Mouse (Mus musculus) WW6 (cell line): ENCODE results near the gene Rchy1.

Experiments
- DNase-seq: peaks from one replicate; pipeline ENCODE4 v3.0.0-alpha.2; 2013; ENCODE audit warnings: low read depth, low spot score

The Rchy1 gene

DNA sequence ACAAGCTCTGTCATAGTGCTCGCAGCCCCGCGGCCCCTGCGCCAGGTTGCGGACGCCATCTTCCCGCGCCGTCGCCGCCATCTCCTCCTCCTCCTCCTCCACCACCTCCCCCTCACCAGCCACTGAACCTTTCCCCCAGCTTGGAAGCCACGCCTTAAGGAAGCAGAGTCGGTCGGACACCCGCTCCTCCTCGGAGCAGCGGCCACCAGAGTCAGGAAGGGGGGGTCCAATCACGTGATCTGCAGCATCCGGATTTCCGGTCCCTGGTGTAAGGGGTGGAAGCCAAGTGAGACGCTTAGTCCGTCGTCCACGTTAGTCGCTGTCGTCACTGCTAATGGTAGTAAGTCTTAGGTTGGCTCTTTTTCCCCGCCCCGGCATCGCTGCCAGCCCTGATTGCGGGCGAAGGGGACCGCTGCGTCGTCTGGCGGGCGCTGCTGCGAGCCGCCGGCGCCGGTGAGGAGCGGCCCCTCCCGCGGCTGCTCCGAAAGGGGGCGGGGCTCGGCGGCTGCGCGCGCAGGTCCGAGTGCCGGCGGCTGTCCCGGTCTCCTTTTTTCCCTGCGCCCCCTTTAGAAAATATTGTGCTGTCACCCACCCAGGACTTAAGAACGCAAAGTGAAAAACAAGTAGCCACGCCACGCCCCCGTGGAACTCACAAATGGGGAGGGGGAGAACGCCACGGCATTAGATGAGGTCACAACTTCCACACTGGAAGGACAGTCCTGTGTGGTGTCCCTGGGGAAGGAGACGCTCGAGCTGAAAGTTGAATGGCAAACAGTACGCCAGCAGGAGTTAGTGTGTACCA lies at the start of gene Rchy1:
Gene Rchy1, minus strand, starts transcription at position 430 of the 802 bp plus-strand sequence.
- peak; percentile 83 for DNase-seq

DNA sequence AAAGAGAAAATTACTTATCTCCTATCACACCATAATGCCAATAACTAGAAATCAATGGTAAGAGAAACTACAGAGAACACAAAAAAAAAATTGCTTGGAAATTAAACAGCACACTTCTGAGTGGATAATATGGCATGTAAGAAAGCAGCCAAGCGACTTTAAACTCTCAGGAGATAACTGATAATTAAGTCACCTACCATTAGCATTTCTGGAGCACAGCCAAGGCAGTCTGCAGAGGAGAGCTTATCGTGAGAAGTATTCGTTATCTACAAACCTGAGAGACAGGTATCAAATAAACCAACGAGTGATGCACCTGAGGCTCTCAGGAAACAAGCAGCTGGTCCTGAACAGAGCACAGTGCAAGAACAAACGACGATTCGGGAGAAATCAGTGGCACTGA lies 48.9 kb upstream of the Rchy1 start:
- no peak for DNase-seq

DNA sequence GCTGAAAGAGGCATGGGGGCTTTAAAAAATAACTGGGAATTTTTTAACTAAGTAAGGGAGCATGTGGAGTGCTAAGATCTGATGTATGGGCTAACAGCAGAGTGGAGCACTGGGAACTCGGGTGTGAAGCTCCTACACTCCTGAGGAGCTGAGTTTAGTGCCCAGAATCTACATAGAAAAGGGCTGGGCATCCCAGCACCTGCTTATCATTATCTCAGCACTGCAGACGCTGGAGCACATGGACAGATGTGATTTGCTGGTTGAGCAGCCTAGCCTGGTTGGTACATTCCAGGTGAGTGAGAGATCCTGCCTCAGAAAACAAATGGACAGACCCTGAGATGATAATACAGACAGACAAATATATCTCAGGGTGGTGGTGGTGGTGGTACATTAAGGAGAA lies 47.0 kb upstream of the Rchy1 start:
- DNase-seq: no peak

DNA sequence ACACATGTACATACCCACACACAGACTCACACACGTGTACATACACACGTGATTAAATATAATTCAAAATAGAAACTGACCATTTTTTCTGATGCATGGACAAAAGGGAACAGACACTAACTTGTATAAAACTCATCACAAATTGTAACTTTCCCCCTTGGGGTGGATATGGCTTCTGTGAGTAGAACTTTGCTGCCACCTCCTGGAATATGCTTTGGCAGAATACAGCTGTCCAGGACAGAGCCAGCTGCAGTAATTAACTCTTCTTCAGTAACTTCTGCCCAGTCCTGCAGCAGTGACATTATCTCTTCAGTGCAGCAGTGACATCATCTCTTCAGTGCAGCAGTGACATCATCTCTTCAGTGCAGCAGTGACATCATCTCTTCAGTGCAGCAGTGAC lies 40.1 kb upstream of the Rchy1 start:
- no peak for DNase-seq

DNA sequence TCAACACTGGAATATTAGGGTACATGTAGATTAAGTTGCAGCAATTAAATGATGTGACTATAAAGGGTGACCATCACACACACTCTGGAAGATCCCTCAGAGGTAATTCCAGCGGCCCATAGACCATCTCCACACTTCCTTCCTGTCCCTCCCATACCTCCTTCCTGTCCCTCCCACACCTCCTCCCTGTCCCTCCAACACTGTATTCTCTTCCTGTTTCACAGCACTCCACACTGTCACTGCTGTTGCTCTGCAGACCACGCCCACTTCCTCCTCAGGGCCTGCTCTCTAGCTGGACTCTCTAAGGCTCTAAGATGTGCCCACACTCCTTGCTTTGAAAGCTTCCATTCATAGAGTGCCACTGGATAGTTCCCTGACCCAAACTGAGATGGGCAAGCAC lies 37.9 kb upstream of the Rchy1 start:
- DNase-seq: no peak

DNA sequence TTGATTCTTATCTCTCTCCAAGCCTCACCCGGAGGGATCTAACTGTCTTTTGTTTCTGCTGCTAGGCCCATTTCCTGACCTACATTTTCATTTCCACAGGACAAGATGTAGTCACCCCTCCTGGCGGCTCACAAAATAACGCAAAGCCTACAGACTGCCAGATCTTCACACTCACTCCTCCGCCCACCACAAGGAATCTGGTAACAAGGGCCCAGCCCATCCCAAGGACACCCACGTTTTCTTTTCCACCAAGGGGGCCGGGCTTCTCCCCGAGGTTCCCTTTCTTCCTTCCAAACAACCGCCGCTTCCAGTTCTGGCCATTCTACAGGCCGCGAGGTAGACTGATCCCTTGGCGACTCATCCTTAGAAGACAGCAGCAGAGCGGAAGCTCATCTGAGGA lies 31.7 kb upstream of the Rchy1 start:
- peak; percentile 54 for DNase-seq

DNA sequence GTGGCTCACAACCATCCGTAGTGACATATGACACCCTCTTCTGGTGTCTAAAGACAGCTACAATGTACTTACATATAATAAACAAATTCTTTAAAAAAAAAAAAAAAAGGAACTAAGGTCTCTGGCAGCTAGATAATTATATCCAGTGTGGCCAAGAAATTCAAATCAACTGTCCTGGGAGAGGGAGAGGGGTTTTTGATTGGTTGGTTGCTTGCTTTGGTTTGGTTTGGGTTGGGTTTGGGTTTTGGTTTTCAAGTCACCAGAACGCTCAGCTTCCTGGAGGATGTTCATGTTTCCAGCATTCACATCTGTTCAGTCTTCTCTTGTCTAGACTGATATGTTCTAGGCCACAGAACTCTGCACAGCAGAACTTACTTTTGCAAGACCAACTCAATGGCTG lies 30.2 kb upstream of the Rchy1 start:
- no peak for DNase-seq

DNA sequence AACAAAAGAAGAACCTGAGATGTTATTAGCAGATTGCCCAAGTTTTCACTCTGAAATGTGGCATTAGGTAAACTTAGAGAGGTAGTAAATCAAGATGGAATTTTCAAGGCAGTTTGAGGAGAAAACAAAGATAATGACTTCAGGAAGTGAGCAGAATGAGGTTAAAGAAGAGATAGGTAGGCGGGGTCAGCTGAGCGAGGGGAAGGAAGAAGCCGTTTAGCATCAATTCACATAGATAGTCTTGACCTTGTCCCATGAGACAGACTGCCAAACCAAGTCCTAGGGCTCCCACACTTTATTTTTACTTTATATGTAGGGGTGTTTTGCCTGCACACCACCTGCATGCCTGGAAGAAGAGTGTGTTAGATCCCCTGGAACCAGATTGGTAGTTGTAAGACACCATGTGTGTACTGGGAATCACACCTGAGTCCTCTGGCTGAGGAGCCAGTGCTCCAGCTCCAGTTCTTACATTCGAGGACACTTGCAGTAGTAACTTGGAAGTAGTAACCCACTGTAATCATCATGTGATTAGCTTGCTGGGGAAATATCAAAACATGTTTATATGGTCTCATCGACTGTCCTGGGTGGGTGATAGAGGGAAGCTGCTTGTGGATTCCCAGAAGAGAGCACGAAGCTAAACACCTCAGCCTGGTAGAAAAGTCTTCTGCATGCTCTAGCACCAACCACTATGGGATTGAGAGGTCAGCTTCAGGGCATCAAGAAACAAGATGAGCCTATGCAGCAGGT lies 28.5 kb upstream of the Rchy1 start:
- no peak for DNase-seq

DNA sequence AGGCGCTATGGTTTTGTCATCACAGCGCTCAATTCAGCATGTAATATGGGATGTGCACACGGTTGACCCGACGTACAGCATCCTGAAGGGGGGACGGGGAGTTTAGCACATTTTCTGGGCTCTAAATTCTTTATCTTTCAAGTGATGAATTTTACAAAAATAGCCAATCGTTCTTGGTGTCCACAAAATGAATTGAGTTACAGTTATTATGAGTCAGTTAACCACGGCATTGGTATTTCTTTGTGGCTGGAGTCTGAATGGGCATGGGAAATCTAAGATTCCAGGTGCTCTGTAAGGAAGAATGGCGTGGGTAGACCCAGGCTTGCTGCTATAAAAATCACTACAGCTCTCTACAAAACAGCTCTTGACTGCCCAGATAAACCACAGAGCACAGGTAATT lies 26.4 kb upstream of the Rchy1 start:
- DNase-seq: no peak

DNA sequence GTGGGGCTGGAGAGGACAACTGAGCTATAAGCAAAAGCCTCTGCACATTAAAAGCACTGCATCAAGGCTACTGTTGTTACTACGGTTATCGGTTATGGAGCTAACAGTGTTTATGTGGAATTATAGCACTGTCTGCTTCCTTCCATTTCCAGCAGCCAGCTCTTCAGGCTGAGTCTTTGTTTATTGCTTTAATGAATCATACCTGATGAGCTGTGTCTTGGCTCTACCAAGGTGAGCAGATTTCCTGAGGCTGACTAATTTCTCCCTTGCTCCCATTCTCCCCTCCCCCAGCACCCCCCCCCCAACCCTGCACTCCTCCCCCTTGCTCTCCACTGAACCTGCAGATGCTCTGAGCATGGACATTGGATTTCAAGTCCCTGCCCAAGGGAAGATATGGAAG lies 24.9 kb upstream of the Rchy1 start:
- no peak for DNase-seq

DNA sequence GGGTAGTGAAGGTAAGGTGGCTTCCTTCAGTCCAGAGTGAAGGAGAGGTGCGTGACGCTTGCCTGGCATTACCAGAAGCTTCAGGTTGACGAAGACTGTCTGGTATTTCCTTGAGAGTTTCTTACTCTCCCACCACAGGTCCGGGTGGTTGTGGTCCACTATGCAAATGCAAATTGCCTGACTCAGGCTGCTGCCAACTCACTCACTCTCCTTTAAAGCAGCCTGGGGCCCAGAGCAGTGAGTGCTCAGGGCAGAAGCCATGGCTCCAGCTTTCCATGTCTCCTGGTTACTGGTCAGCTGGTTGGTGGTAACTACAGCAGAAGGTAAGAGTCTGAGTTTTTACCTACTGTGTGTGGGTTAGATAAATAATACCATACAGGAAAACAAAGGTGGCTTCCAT lies 24.4 kb upstream of the Rchy1 start, which contains the start of gene Odaph:
Gene Odaph, plus strand, starts transcription at position 240 of the 400 bp plus-strand sequence.
- no peak for DNase-seq

DNA sequence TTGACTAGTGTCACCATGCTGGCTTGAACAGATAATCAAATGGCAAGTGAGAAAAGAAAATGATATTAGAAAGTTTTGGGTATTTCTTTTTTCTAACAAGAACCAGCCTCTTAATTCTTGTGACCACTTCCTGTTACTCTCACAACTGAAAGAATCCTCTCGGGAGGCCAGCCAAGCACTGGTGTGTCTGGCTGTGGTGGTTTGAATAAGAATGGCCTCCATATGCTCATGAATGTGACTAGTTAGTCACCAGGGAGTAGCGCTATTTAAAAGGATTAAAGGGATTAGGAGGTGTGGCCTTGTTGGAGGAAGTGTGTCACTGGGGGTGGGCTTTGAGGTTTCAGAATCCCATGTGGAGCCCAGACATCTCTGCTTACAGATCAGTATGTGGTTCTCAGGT lies 22.9 kb upstream of the Rchy1 start:
- no peak for DNase-seq

DNA sequence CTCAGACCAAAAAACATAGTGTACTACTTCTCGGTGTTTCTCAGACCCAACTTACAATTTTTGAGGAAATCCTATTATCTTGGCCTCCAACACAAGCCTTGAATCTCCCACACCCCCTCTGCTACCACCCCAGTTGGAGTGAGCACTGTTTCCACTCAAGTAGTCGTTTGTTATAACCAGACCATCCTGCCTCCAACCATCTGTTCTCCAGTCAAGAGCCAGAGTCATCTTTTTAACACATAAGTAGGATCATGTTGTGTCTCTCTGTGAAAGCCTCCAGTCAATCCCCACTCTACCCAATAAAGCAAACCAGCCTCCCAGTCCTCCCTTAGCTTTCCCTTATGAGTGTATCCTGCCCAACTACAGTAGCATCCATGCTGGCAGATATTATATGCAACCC lies 20.6 kb upstream of the Rchy1 start:
- no peak for DNase-seq

DNA sequence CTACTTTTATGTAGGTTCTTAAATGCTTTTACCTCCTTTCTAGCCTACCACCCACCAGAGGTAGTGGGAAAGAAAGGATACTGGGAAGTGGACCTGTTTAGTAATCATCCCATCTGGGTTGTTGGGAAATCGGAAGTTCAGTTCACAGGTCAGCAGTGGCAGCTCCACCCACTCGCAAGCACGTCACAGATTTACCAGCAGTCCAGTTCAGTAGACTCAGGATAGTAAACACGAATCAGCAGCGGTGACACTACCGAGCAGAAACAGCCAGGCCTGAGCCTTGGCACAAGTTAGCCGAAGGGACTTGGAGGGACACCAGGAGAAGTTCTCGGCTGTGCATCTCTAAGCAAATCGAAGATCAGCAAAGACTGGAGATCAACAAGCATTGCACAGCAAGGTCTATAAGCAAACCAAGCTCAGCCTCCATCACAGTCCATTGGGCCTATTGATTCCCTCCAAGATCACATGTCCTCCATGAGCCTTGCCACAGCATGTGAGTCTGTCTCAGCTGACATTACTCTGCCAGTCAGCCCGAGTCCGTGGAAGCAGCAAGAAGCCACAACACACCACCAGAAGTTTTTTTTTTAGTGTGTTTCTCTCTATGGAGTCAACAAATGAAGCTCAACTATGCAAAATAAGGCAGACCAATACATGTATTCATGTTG lies 18.4 kb upstream of the Rchy1 start:
- no peak for DNase-seq

DNA sequence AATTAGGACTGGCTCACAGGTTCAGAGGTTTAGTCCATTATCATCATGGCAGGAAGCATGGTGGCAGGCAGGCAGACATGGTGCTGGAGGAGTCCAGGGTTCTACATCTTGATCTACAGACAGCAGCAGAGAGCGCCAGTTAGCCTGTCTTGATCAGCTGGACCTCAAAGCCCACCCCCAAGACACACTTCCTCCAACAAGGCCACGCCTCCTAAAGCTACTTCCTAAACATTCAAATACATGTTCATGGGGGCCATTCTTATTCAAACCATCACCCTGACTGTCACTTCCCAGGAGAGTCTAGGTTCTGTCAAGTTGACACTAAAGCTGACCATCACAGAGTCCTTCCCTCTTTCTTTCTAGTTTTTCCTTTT lies 14.5 kb upstream of the Rchy1 start:
- DNase-seq: no peak

DNA sequence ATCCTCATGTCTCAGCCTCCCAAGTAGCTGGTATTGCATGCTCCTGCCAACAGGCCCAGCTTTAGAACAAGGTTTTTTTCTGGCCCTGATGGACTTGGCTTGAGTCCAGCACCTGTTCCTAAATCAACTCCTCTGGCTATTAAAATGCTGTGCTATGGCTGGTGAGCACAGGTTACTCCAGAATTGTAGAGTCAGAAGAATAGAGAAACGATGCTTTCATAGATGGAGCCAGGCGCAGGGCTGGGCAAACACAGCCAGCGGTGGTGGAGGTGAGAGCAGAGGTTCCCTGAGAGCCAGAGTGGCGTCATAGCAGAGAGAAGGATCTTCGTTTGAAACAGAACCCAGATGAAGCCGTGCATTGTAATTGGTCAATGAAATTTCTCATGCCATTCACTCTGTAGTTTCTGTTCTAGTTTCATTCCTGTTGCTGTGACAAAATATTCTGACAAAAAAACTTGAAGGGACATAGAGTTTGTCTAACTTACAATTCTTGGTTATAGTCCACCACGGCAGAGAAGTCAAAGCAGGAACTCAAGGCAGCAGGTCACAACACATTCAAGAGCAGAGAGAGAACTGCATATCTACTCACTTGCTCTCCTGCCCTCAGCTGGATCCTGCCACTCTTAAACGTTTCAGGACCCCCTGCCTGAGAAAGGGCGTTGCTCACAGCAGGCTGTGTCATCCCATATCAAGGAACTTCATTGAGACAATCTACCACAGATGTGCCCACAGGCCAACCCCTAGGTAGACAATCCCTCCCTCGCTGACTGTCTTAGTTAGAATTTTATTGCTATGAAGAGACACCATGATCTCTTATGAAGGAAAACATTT lies 13.9 kb upstream of the Rchy1 start:
- DNase-seq: no peak

DNA sequence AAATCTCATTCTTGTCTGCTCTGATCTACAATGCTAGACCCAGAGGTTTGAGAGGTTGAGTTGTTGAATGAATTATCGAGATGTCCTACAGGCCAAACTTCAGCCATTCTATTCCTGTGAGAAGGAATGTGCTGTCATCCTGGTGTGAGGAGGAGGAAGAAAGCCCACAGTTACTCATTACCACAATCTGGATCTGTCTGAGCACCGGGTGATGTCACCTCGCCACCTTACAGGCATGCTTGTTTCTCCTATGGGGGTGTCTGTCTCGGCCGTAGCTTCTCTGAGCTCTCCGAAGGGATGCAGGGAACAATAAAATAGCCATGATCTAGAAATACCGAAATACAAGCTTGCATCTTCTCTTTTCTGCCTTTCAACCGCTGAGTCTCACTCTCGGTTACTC lies 12.9 kb upstream of the Rchy1 start:
- no peak for DNase-seq

DNA sequence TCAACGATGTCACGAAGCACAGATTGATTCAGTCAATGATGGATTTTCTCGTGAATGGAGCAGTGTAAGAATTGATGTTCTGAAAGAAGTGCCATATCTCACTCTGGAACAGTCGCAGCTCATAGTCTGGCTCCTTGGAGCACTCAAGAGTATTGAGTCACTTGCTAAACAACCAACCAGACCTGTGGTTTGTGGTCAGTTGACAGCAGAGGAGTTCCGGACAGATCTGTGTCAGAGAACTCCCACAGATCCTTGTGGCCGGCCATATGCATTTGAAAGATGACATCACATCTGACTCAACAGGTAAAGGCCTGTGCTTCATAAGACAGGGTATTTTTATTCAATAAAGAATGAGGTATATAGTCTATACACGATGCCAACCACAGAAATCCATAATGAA lies 11.1 kb upstream of the Rchy1 start:
- no peak for DNase-seq

DNA sequence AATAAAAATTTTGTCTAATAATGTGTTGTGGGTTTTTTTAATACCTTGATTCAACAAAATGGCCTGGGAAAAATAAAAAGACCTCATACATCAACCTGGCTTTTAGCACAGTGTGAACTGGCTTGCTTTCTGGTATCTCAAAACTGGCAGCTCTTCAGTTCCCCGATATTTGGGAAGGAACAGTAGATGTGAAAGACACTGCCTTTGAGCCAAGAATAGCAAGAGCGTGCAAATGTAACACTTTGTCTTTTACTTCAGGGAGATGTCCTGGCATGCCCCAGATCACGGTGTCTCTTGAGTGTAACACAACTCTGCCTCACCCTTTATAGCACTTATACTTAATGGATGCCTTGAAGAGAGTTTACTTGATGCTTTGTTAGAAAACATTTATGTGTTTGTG lies 9.2 kb upstream of the Rchy1 start:
- DNase-seq: no peak

DNA sequence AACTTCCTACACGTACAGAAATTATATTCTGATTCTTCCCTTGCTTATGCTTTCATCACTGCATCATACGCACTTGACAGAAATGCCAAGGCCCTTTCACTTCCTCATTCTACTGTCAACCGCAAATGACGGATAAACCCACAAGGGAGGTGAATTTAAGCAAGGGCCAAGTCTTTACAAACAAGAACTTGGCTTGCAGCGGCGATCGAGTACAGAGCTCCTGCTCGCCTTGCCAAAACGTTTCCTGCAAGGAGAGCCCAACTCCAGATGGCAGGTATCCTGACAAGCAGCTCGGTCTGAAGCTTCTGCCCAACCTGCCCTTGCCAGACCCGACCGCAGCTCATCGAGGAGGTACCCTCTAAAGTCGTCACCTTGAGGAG lies 619 bp downstream of the Rchy1 start:
- no peak for DNase-seq

DNA sequence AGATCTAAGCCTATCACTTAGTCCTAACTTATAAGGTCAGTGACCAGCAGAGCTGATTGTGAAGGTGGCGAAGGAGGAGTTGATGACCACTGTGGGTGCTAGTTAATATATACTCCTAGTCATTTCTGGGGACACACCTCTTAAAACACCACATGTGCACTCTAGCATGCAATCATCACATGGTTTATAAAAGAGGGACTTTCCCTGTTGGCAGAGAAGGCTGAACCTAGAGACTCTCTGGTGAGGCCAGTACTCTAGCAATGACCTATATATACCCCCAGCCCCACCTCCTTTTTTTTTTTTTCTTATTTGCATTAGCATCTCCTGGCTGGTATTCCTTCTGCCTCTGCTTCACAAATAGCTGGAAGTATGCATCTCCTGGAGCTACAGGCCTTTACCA lies 1.5 kb downstream of the Rchy1 start:
- no peak for DNase-seq
